ENCODE assay signal across 27 mouse cellular contexts in genomic region chr12:28598526-28598991, GRCm38 (mm10). TPM values are rescaled to one million over a fixed set of nuclear protein-coding genes. Genes with fewer than 3 reads are reported as not detected.
DNase-seq lines count a peak whose midpoint lies in the region; ATAC-seq lines count a peak whose summit lies in the region.
"Had no signal": no experiment of that assay in that cellular context is flagged by ENCODE, and none has a peak within 500 bp of the region (broad histone marks: within the 10 kb centered on the region; RNA-seq: fewer than 3 reads in every experiment).

No protein-coding gene starts in this region.

- no peak overlapping the region for H3K4me2 ChIP-seq in midbrain, embryonic 15.5 days
- H3K4me2 ChIP-seq: embryonic facial prominence, embryonic 12.5 days; forebrain, embryonic 15.5 days; hindbrain, embryonic 14.5 days; intestine, embryonic 15.5 days had no signal

- DNase-seq in embryo, embryonic 11 days = peak; percentile 30
- DNase-seq in embryo, embryonic 10.5 days (ENCODE audit: low spot score) = no peak
- DNase-seq in heart, embryonic 10.5 days (ENCODE audit: low spot score) = no peak
- DNase-seq in heart, adult 8-10 months (ENCODE audit: low spot score) = no peak
- no peak for DNase-seq in midbrain, embryonic 10.5 days (ENCODE audit: low spot score)
- peak; percentile 29 for DNase-seq in retina, embryonic 14.5 days (ENCODE audit: low spot score)
- DNase-seq in yolk sac, embryonic 10.5 days (ENCODE audit: low spot score) = no peak
- DNase-seq: adrenal gland, postnatal 25 days; B cell, adult 2 months; cerebellum, adult 2 months; cerebellum, postnatal 10 days; gastrocnemius, adult 2 months; gastrocnemius, postnatal 25 days; heart, postnatal 4 days had no signal

- H3K27ac ChIP-seq in heart, embryonic 10.5 days = peak overlapping the region; percentile 22; the same call in 1 of the 2 replicates
- H3K27ac ChIP-seq in midbrain, embryonic 15.5 days = no peak overlapping the region
- H3K27ac ChIP-seq in midbrain, embryonic 10.5 days (replicated peaks) = no peak overlapping the region
- H3K27ac ChIP-seq: embryonic facial prominence, embryonic 12.5 days; forebrain, embryonic 15.5 days; gastrocnemius, adult 2 months; hindbrain, embryonic 14.5 days; intestine, embryonic 15.5 days had no signal

- H3K4me3 ChIP-seq in heart, embryonic 10.5 days = no peak overlapping the region
- H3K4me3 ChIP-seq in midbrain, embryonic 15.5 days = no peak overlapping the region
- no peak overlapping the region for H3K4me3 ChIP-seq in midbrain, embryonic 10.5 days
- H3K4me3 ChIP-seq: embryonic facial prominence, embryonic 12.5 days; forebrain, embryonic 15.5 days; gastrocnemius, adult 2 months; intestine, embryonic 15.5 days had no signal

- WGBS in heart, embryonic 10.5 days = 34% methylated on average over 2 of the region's 2 CpGs
- WGBS in midbrain, embryonic 15.5 days = 61% methylated on average over 2 of the region's 2 CpGs
- 61% methylated on average over 2 of the region's 2 CpGs for WGBS in midbrain, embryonic 10.5 days

- peaks cover 27% of the 10 kb centered on the region for H3K4me1 ChIP-seq in heart, embryonic 10.5 days
- peaks cover 11% of the 10 kb centered on the region; the same call in 1 of the 2 replicates for H3K4me1 ChIP-seq in midbrain, embryonic 15.5 days
- peaks cover 23% of the 10 kb centered on the region for H3K4me1 ChIP-seq in midbrain, embryonic 10.5 days
- H3K4me1 ChIP-seq: intestine, embryonic 15.5 days had no signal

- ATAC-seq in midbrain, embryonic 15.5 days (replicated peaks) = peak; percentile 73; the same call in 1 of the 2 replicates
- ATAC-seq: activated CD4-positive, CD25-positive, alpha-beta regulatory T cell, adult 4 months; CD4-positive, CD25-positive, alpha-beta regulatory T cell, adult 4 months; forebrain, embryonic 15.5 days; intestine, embryonic 15.5 days; Patski had no signal

- H3K9me3 ChIP-seq in heart, embryonic 10.5 days = no peaks in the 10 kb centered on the region
- H3K9me3 ChIP-seq in midbrain, embryonic 15.5 days = no peaks in the 10 kb centered on the region
- no peaks in the 10 kb centered on the region for H3K9me3 ChIP-seq in midbrain, embryonic 10.5 days (replicated peaks)
- H3K9me3 ChIP-seq: embryonic facial prominence, embryonic 12.5 days; forebrain, embryonic 15.5 days; G1E; intestine, embryonic 15.5 days had no signal

- no peak overlapping the region for H3K9ac ChIP-seq in midbrain, embryonic 15.5 days
- H3K9ac ChIP-seq: embryonic facial prominence, embryonic 12.5 days; forebrain, embryonic 15.5 days; hindbrain, embryonic 14.5 days; intestine, embryonic 15.5 days had no signal

- no peaks in the 10 kb centered on the region for H3K27me3 ChIP-seq in heart, embryonic 10.5 days (ENCODE audit: insufficient read depth, poor library complexity, severe bottlenecking)
- no peaks in the 10 kb centered on the region for H3K27me3 ChIP-seq in midbrain, embryonic 15.5 days (replicated peaks)
- no peaks in the 10 kb centered on the region for H3K27me3 ChIP-seq in midbrain, embryonic 10.5 days (ENCODE audit: low read depth, poor library complexity, severe bottlenecking)
- H3K27me3 ChIP-seq: embryonic facial prominence, embryonic 12.5 days; forebrain, embryonic 15.5 days; intestine, embryonic 15.5 days had no signal

- no peaks in the 10 kb centered on the region for H3K36me3 ChIP-seq in heart, embryonic 10.5 days
- H3K36me3 ChIP-seq in midbrain, embryonic 15.5 days (replicated peaks) = no peaks in the 10 kb centered on the region
- H3K36me3 ChIP-seq in midbrain, embryonic 10.5 days = no peaks in the 10 kb centered on the region
- H3K36me3 ChIP-seq: embryonic facial prominence, embryonic 12.5 days; forebrain, embryonic 15.5 days; G1E; intestine, embryonic 15.5 days had no signal

RNA-seq across cellular contexts. Expression of gene Allc, which starts 16.2 kb away (rescaled TPM):
- polyA plus RNA-seq in heart, embryonic 10.5 days (2016; fragmentation: Nextera tagmentation; extraction: Ambion mirVana) = not detected in 2 replicates
- not detected for total RNA-seq in heart, adult 8-10 months (2022)
- polyA plus RNA-seq in midbrain, embryonic 15.5 days (2015; fragmentation: Nextera tagmentation; extraction: Ambion mirVana) = 0.20 and 0.23 TPM in 2 replicates
- polyA plus RNA-seq in midbrain, embryonic 10.5 days (2016; fragmentation: Nextera tagmentation; extraction: Ambion mirVana) = not detected in 2 replicates
- total RNA-seq: adrenal gland, adult 18-20 months; adrenal gland, postnatal 25 days; gastrocnemius, adult 2 months; gastrocnemius, postnatal 25 days; granulocyte monocyte progenitor cell, adult 5-6 weeks; heart, postnatal 10 days; heart, postnatal 4 days had no signal
- polyA plus RNA-seq: activated CD4-positive, CD25-positive, alpha-beta regulatory T cell, adult 4 months; CD4-positive, CD25-positive, alpha-beta regulatory T cell, adult 4 months; cerebellum, adult 2 months; embryonic facial prominence, embryonic 12.5 days; G1E; heart, embryonic 14.5 days; intestine, embryonic 15.5 days; Patski had no signal

RNA-seq across cellular contexts. Expression of gene Colec11, which starts 24.6 kb away (rescaled TPM):
- polyA plus RNA-seq in heart, embryonic 10.5 days (2016; fragmentation: Nextera tagmentation; extraction: Ambion mirVana) = 6.9 and 9.9 TPM in 2 replicates
- 10 to 100 TPM; 11.8 to 18.1 (median 14.3) TPM for total RNA-seq in heart, adult 8-10 months (2022)
- polyA plus RNA-seq in midbrain, embryonic 15.5 days (2015; fragmentation: Nextera tagmentation; extraction: Ambion mirVana) = 1.0 TPM in 2 replicates
- polyA plus RNA-seq in midbrain, embryonic 10.5 days (2016; fragmentation: Nextera tagmentation; extraction: Ambion mirVana) = 0.12 and 0.17 TPM in 2 replicates
- polyA plus RNA-seq: CD4-positive, CD25-positive, alpha-beta regulatory T cell, adult 4 months; G1E had no signal

RNA-seq across cellular contexts. Expression of gene Rps7, which starts 37.2 kb away (rescaled TPM):
- 484 and 569 TPM in 2 replicates for polyA plus RNA-seq in heart, embryonic 10.5 days (2016; fragmentation: Nextera tagmentation; extraction: Ambion mirVana)
- 100 to 1,000 TPM; 211 to 303 (median 290) TPM for total RNA-seq in heart, adult 8-10 months (2022)
- 356 and 383 TPM in 2 replicates for polyA plus RNA-seq in midbrain, embryonic 15.5 days (2015; fragmentation: Nextera tagmentation; extraction: Ambion mirVana)
- polyA plus RNA-seq in midbrain, embryonic 10.5 days (2016; fragmentation: Nextera tagmentation; extraction: Ambion mirVana) = 553 and 647 TPM in 2 replicates

RNA-seq across cellular contexts. Expression of gene Dcdc2c, which starts 46.4 kb away (rescaled TPM):
- polyA plus RNA-seq in heart, embryonic 10.5 days (2016; fragmentation: Nextera tagmentation; extraction: Ambion mirVana) = 0.12 and 0.18 TPM in 2 replicates
- not detected for total RNA-seq in heart, adult 8-10 months (2022)
- 0.13 and 0.31 TPM in 2 replicates for polyA plus RNA-seq in midbrain, embryonic 15.5 days (2015; fragmentation: Nextera tagmentation; extraction: Ambion mirVana)
- 0.14 and 0.15 TPM in 2 replicates for polyA plus RNA-seq in midbrain, embryonic 10.5 days (2016; fragmentation: Nextera tagmentation; extraction: Ambion mirVana)
- total RNA-seq: gastrocnemius, adult 2 months; gastrocnemius, postnatal 25 days had no signal
- polyA plus RNA-seq: activated CD4-positive, CD25-positive, alpha-beta regulatory T cell, adult 4 months; CD4-positive, CD25-positive, alpha-beta regulatory T cell, adult 4 months; cerebellum, adult 2 months; G1E; heart, embryonic 14.5 days; intestine, embryonic 15.5 days had no signal

RNA-seq across cellular contexts. Expression of gene Rnaseh1, which starts 50.8 kb away (rescaled TPM):
- 24.6 and 28.9 TPM in 2 replicates for polyA plus RNA-seq in heart, embryonic 10.5 days (2016; fragmentation: Nextera tagmentation; extraction: Ambion mirVana)
- 1 to 10 TPM; 6.7 to 9.4 (median 8.2) TPM for total RNA-seq in heart, adult 8-10 months (2022)
- 24.1 and 27.2 TPM in 2 replicates for polyA plus RNA-seq in midbrain, embryonic 15.5 days (2015; fragmentation: Nextera tagmentation; extraction: Ambion mirVana)
- polyA plus RNA-seq in midbrain, embryonic 10.5 days (2016; fragmentation: Nextera tagmentation; extraction: Ambion mirVana) = 34.1 and 35.4 TPM in 2 replicates

Comparison
In these comparisons a context has a peak if more than half of its experiments do, and no peak if none do; other contexts are left out.
1. DNase-seq: peak in embryo, embryonic 11 days (single experiment) and retina, embryonic 14.5 days (single experiment); none in embryo, embryonic 10.5 days (single experiment), heart, embryonic 10.5 days (single experiment), heart, adult 8-10 months (single experiment), midbrain, embryonic 10.5 days (single experiment) and yolk sac, embryonic 10.5 days (single experiment).